ENCODE assay signal across 8 mouse cellular contexts in the genomic region with DNA sequence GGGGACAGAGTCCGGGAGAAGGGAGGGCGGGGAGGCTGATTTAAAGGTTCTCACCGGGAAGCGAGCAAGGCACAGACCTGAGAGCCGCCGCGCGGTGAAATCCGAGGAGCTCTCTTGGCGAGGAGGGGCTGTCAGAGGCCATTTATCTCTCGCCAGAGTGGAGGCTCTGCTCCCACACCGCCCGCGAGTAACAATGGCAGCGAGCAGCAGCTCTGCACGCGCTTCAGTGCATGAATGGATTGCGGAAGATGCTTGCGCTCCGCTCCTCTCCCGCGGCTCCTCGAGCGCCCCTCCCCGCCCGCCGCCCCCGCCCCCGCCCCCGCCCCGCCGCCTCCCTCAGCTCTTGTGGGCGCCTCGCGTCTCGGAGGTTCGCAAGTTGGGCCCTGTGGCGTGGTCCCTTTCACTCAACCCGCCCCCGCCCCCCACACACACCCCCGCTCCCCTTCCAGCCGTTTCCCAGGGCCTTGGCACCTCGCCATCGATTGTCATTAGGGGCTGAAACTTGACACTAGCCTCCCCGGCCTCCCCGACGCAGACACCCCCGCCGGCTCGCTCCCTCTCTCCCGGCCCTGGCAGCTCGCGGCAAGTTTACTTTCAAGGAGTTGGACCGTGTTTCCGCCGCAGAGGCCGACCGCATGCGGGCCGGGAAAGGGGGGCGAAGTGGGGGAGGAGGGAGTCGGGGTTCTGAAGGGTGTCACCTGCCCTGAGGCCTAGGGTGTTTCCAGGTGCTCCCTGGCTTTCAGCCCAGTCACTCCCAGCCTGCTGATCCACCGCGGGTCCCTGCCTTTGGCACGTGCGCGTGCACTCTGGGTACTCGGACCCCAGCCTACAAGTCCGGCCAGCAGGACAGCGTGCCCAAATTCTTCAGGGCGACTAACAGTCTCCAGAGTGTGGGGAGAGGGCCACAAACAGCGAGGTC. TPM values are rescaled to one million over a fixed set of nuclear protein-coding genes. Genes with fewer than 3 reads are reported as not detected.
A peak's percentile ranks its signal among the peaks of the same experiment; 100 is the strongest.
DNase-seq lines count a peak whose midpoint lies in the region; ATAC-seq and TF ChIP-seq lines count a peak whose summit lies in the region.

No protein-coding gene starts in this region.

- H3K4me2 ChIP-seq in kidney, embryonic 16.5 days (replicated peaks; ENCODE audit: low read depth, low read length): peak overlapping the region; percentile 68
- peak overlapping the region; percentile 53 for H3K4me2 ChIP-seq in stomach, embryonic 14.5 days (replicated peaks; ENCODE audit: low read depth, low read length)

- H3K4me3 ChIP-seq in bone marrow macrophage, adult 2 months (ENCODE audit: insufficient read depth, low read length): peak overlapping the region; percentile 74
- H3K4me3 ChIP-seq in kidney, embryonic 16.5 days (ENCODE audit: low read length): peak overlapping the region; percentile 66
- H3K4me3 ChIP-seq in stomach, embryonic 14.5 days (ENCODE audit: low read depth, low read length): peak overlapping the region; percentile 40

- peak overlapping the region; percentile 51 for H3K27ac ChIP-seq in bone marrow macrophage, adult 2 months (ENCODE audit: insufficient read depth, low read depth, low read length)
- peak overlapping the region; percentile 90 for H3K27ac ChIP-seq in kidney, embryonic 16.5 days (ENCODE audit: low read length)
- H3K27ac ChIP-seq in stomach, embryonic 14.5 days (ENCODE audit: low read length): peak overlapping the region; percentile 83

- H3K4me1 ChIP-seq in bone marrow macrophage, adult 2 months (ENCODE audit: control insufficient read depth, insufficient read depth, low read length): peaks cover 20% of the 10 kb centered on the region
- H3K4me1 ChIP-seq in kidney, embryonic 16.5 days (ENCODE audit: insufficient read depth, low read length): peaks cover 50% of the 10 kb centered on the region
- H3K4me1 ChIP-seq in stomach, embryonic 14.5 days (ENCODE audit: control insufficient read depth, insufficient read depth, low read length): peaks cover 4% of the 10 kb centered on the region; the same call in 1 of the 2 replicates

- H3K9ac ChIP-seq in kidney, embryonic 16.5 days (replicated peaks; ENCODE audit: low read length): peak overlapping the region; percentile 80
- H3K9ac ChIP-seq in stomach, embryonic 14.5 days (replicated peaks; ENCODE audit: low read depth, low read length): peak overlapping the region; percentile 54

- 4% methylated on average over 47 of the region's 72 CpGs for WGBS in kidney, embryonic 16.5 days
- 4% methylated on average over 46 of the region's 72 CpGs for WGBS in stomach, embryonic 14.5 days

- peak; percentile 56 to 61 for DNase-seq in right cerebral cortex, postnatal 10 days (ENCODE audit: low spot score in 2 of 2)
- DNase-seq in right cerebral cortex, postnatal 25 days: no peak
- peak; percentile 59 to 68 for DNase-seq in heart, adult 18-20 months
- peak; percentile 51 for DNase-seq in lung, postnatal 25 days (ENCODE audit: low spot score)
- DNase-seq in frontal cortex, postnatal 14 days (ENCODE audit: low spot score in 2 of 2): no peak

- no peaks in the 10 kb centered on the region for H3K36me3 ChIP-seq in kidney, embryonic 16.5 days (ENCODE audit: insufficient read depth, low read length)
- no peaks in the 10 kb centered on the region for H3K36me3 ChIP-seq in stomach, embryonic 14.5 days (ENCODE audit: control insufficient read depth, insufficient read depth, low read length)

- no peak for TF ChIP-seq CTCF in bone marrow macrophage, adult 2 months (IDR thresholded peaks at IDR 0.05; ENCODE audit: low read depth, low read length)

- H3K27me3 ChIP-seq in kidney, embryonic 16.5 days (ENCODE audit: insufficient read depth, low read length): peaks cover 78% of the 10 kb centered on the region
- 0 out of 2 replicates have a peak, but pooled peaks cover 4% of the 10 kb centered on the region for H3K27me3 ChIP-seq in stomach, embryonic 14.5 days (ENCODE audit: control insufficient read depth, insufficient read depth, low read length)

- no peaks in the 10 kb centered on the region for H3K9me3 ChIP-seq in kidney, embryonic 16.5 days (ENCODE audit: low read length)
- H3K9me3 ChIP-seq in stomach, embryonic 14.5 days (ENCODE audit: control insufficient read depth, low read depth, low read length): no peaks in the 10 kb centered on the region

- TF ChIP-seq POLR2A in bone marrow macrophage, adult 2 months (IDR thresholded peaks at IDR 0.05; ENCODE audit: borderline replicate concordance, low read depth, low read length): no peak

- ATAC-seq in kidney, embryonic 16.5 days (ENCODE audit: low FRiP score, low TSS enrichment): peak; percentile 77
- peak; percentile 70 for ATAC-seq in stomach, embryonic 14.5 days (ENCODE audit: insufficient number of reproducible peaks, insufficient read depth, low FRiP score, low read depth)

RNA-seq across cellular contexts. Expression of gene Bcor, which starts 31.7 kb away (rescaled TPM):
- polyA plus RNA-seq in bone marrow macrophage, adult 2 months (2012; ENCODE audit: insufficient read depth, insufficient read length, missing spikeins): 9.8 and 11.4 TPM in 2 replicates
- total RNA-seq in heart, adult 18-20 months (2021): 10 to 100 TPM; 16.7 to 20.5 TPM
- polyA plus RNA-seq in kidney, embryonic 16.5 days (2015; fragmentation: Nextera tagmentation; extraction: Ambion mirVana): 16.7 and 19.9 TPM in 2 replicates
- polyA plus RNA-seq in stomach, embryonic 14.5 days (2014; fragmentation: Nextera tagmentation; extraction: Ambion mirVana): 20.6 and 21.2 TPM in 2 replicates

Comparison
In these comparisons a context has a peak if more than half of its experiments do, and no peak if none do; other contexts are left out.
1. DNase-seq: peak in right cerebral cortex, postnatal 10 days (2 of 2), heart, adult 18-20 months (2 of 2) and lung, postnatal 25 days (single experiment); none in right cerebral cortex, postnatal 25 days (single experiment) and frontal cortex, postnatal 14 days (0 of 2).
2. Peak in every context shown above with its lines, with median percentiles within 50 percentile points of each other: H3K27ac ChIP-seq and H3K4me3 ChIP-seq.